Mouse (Mus musculus): ENCODE data around the gene Slc38a1.

- TF ChIP-seq CTCF (IDR thresholded peaks at IDR 0.05; ENCODE audit: borderline replicate concordance, control insufficient read depth, extremely low read depth, insufficient read depth, low read length, poor library complexity) (no peak), POLR2A (IDR thresholded peaks at IDR 0.05; ENCODE audit: control insufficient read depth, extremely low read depth, insufficient read depth, low read length, poor library complexity) (no peak)
Measured at GRCm38 (mm10) chr15:96563852-96564251, 78.9 kb downstream of the Slc38a1 start.

Data from thymus, adult 2 months (tissue).